Mouse (Mus musculus): ENCODE measurements at regions not wholly inside any gene's neighbourhood (a gene's known extent, or its start where the extent isn't known, plus 50 kb on each side); places are given as distances from the start of the nearest gene placed in this dataset.

DNA sequence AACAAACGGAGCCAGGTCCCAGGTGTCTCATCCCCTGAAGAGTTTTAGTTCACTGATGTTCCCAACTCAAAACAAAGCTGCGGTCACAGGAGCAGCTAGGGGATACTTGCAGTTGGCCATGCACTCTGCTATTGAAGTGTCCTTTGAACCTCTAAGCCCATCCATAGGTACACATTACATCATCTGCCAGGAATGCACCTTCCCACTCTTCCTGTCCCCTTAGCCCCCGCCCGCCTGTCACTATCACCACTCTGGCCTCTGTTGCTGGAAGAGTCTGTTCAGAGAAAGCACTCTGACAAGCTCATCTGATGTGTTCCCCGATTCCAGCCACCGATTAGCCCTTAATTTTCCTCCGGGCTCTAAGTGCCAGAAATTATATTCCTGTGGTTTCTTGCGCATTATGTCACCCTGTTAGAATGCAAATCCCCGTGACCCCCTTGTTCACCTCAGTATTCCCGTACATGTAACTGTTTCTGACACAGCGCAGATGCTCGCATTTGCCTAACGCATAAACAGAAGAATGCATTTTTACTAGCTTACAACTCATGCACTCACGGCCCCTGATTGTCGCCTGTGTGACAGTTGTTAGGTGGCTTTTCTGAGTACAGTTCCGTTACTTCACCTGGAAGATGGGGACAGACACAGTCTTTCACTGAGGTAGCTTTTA lies 93.8 kb downstream of the Gm11011 start:
- TF ChIP-seq CTCF (IDR thresholded peaks at IDR 0.05; ENCODE audit: low read depth) (no peak), EP300 (optimal IDR thresholded peaks at IDR 0.05) (no peak)

Measured in stomach, postnatal 0 days (tissue).